Mouse (Mus musculus): ENCODE measurements at regions not wholly inside any gene's neighbourhood (a gene's known extent, or its start where the extent isn't known, plus 50 kb on each side); places are given as distances from the start of the nearest gene placed in this dataset.

GRCm38 (mm10) chr16:31508981-31509380 is 86.9 kb downstream of the Bdh1 start:
- Histone ChIP-seq H3K36me3 (no peaks in the 10 kb centered on the region), H3K4me3 (peak overlapping the region; percentile 32), H3K9ac (peak overlapping the region; percentile 72), H3K4me1 (peaks cover 37% of the 10 kb centered on the region), H3K27me3 (replicated peaks) (no peaks in the 10 kb centered on the region), H3K9me3 (no peaks in the 10 kb centered on the region), H3K4me2 (peak overlapping the region; percentile 66), H3K27ac (replicated peaks) (peak overlapping the region; percentile 85)
- WGBS = under 1% methylated on average over 18 of the region's 18 CpGs
- peak; percentile 66 for ATAC-seq (ENCODE audit: extremely low read depth, insufficient number of reproducible peaks, low FRiP score, low TSS enrichment)

- H3K4me3 ChIP-seq = no peak overlapping the region
- H3K4me2 ChIP-seq = no peak overlapping the region
- WGBS = 77% methylated on average over 8 of the region's 8 CpGs
- no peak overlapping the region for H3K27ac ChIP-seq (replicated peaks)
- H3K36me3 ChIP-seq = no peaks in the 10 kb centered on the region
- no peak for ATAC-seq (ENCODE audit: extremely low read depth, insufficient number of reproducible peaks, low FRiP score, low TSS enrichment)
- no peaks in the 10 kb centered on the region for H3K9me3 ChIP-seq
- no peaks in the 10 kb centered on the region for H3K27me3 ChIP-seq (replicated peaks)
- H3K9ac ChIP-seq = no peak overlapping the region
- H3K4me1 ChIP-seq = peaks cover 34% of the 10 kb centered on the region
Observed at GRCm38 (mm10) chr16:31510097-31510496, 88.0 kb downstream of the Bdh1 start.

GRCm38 (mm10) chr16:31518816-31519215 is 96.7 kb downstream of the Bdh1 start:
- WGBS = 87% methylated on average over 3 of the region's 3 CpGs
- ATAC-seq (ENCODE audit: extremely low read depth, insufficient number of reproducible peaks, low FRiP score, low TSS enrichment) = no peak
- H3K27ac ChIP-seq (replicated peaks) = no peak overlapping the region
- H3K27me3 ChIP-seq (replicated peaks) = 0 out of 2 replicates have a peak, but pooled peaks cover 7% of the 10 kb centered on the region
- H3K9ac ChIP-seq = no peak overlapping the region
- peaks cover 7% of the 10 kb centered on the region for H3K9me3 ChIP-seq
- H3K4me2 ChIP-seq = no peak overlapping the region
- no peaks in the 10 kb centered on the region for H3K36me3 ChIP-seq
- H3K4me3 ChIP-seq = no peak overlapping the region
- no peaks in the 10 kb centered on the region for H3K4me1 ChIP-seq

- Histone ChIP-seq H3K9ac (no peak overlapping the region), H3K36me3 (no peaks in the 10 kb centered on the region), H3K27ac (replicated peaks) (no peak overlapping the region), H3K4me3 (no peak overlapping the region), H3K4me2 (no peak overlapping the region), H3K4me1 (no peaks in the 10 kb centered on the region), H3K27me3 (replicated peaks) (0 out of 2 replicates have a peak, but pooled peaks cover 7% of the 10 kb centered on the region), H3K9me3 (peaks cover 7% of the 10 kb centered on the region)
- WGBS = 77% methylated on average over 9 of the region's 9 CpGs
- no peak for ATAC-seq (ENCODE audit: extremely low read depth, insufficient number of reproducible peaks, low FRiP score, low TSS enrichment)
Observed at GRCm38 (mm10) chr16:31520081-31520480, 98.0 kb downstream of the Bdh1 start.

GRCm38 (mm10) chr16:31521786-31522185 is 99.7 kb downstream of the Bdh1 start:
- no peak for ATAC-seq (ENCODE audit: extremely low read depth, insufficient number of reproducible peaks, low FRiP score, low TSS enrichment)
- Histone ChIP-seq H3K9ac (no peak overlapping the region), H3K4me3 (no peak overlapping the region), H3K36me3 (no peaks in the 10 kb centered on the region), H3K9me3 (peaks cover 7% of the 10 kb centered on the region), H3K27me3 (replicated peaks) (0 out of 2 replicates have a peak, but pooled peaks cover 7% of the 10 kb centered on the region), H3K4me1 (0 out of 2 replicates have a peak, but pooled peaks cover under 1% of the 10 kb centered on the region), H3K27ac (replicated peaks) (no peak overlapping the region), H3K4me2 (no peak overlapping the region)
- 77% methylated on average over 6 of the region's 6 CpGs for WGBS

GRCm38 (mm10) chr16:31526711-31527344 is 104.7 kb downstream of the Bdh1 start:
- no peak overlapping the region for H3K4me2 ChIP-seq
- H3K9ac ChIP-seq = no peak overlapping the region
- no peak overlapping the region for H3K4me3 ChIP-seq
- no peaks in the 10 kb centered on the region for H3K36me3 ChIP-seq
- no peak for ATAC-seq (ENCODE audit: extremely low read depth, insufficient number of reproducible peaks, low FRiP score, low TSS enrichment)
- 63% methylated on average over 10 of the region's 10 CpGs for WGBS
- H3K27me3 ChIP-seq (replicated peaks) = no peaks in the 10 kb centered on the region
- H3K4me1 ChIP-seq = 0 out of 2 replicates have a peak, but pooled peaks cover 4% of the 10 kb centered on the region
- H3K9me3 ChIP-seq = no peaks in the 10 kb centered on the region
- H3K27ac ChIP-seq (replicated peaks) = no peak overlapping the region

GRCm38 (mm10) chr16:31528596-31529283 is 106.7 kb downstream of the Bdh1 start:
- H3K4me3 ChIP-seq = no peak overlapping the region
- H3K27me3 ChIP-seq (replicated peaks) = no peaks in the 10 kb centered on the region
- H3K9ac ChIP-seq = no peak overlapping the region
- H3K9me3 ChIP-seq = no peaks in the 10 kb centered on the region
- peaks cover 16% of the 10 kb centered on the region for H3K4me1 ChIP-seq
- whole genome bisulfite sequencing = 59% methylated on average over 11 of the region's 11 CpGs
- no peak for ATAC-seq (ENCODE audit: extremely low read depth, insufficient number of reproducible peaks, low FRiP score, low TSS enrichment)
- H3K4me2 ChIP-seq = no peak overlapping the region
- H3K27ac ChIP-seq (replicated peaks) = no peak overlapping the region
- no peaks in the 10 kb centered on the region for H3K36me3 ChIP-seq

- Histone ChIP-seq H3K4me3 (no peak overlapping the region), H3K9ac (no peak overlapping the region), H3K27me3 (replicated peaks) (no peaks in the 10 kb centered on the region), H3K27ac (replicated peaks) (no peak overlapping the region), H3K4me2 (no peak overlapping the region), H3K4me1 (peaks cover 19% of the 10 kb centered on the region), H3K9me3 (no peaks in the 10 kb centered on the region), H3K36me3 (no peaks in the 10 kb centered on the region)
- 82% methylated on average over 13 of the region's 13 CpGs for WGBS
- ATAC-seq (ENCODE audit: extremely low read depth, insufficient number of reproducible peaks, low FRiP score, low TSS enrichment) = no peak
Observed at GRCm38 (mm10) chr16:31529284-31529958, 107.3 kb downstream of the Bdh1 start.

GRCm38 (mm10) chr16:31530090-31530489 is 108.0 kb downstream of the Bdh1 start:
- no peak overlapping the region for H3K27ac ChIP-seq (replicated peaks)
- peaks cover 19% of the 10 kb centered on the region for H3K4me1 ChIP-seq
- WGBS = 72% methylated on average over 8 of the region's 8 CpGs
- H3K4me2 ChIP-seq = no peak overlapping the region
- H3K27me3 ChIP-seq (replicated peaks) = no peaks in the 10 kb centered on the region
- H3K9ac ChIP-seq = no peak overlapping the region
- ATAC-seq (ENCODE audit: extremely low read depth, insufficient number of reproducible peaks, low FRiP score, low TSS enrichment) = no peak
- no peak overlapping the region for H3K4me3 ChIP-seq
- no peaks in the 10 kb centered on the region for H3K9me3 ChIP-seq
- no peaks in the 10 kb centered on the region for H3K36me3 ChIP-seq

- no peak overlapping the region for H3K9ac ChIP-seq
- no peak for ATAC-seq (ENCODE audit: extremely low read depth, insufficient number of reproducible peaks, low FRiP score, low TSS enrichment)
- WGBS = 29% methylated on average over 6 of the region's 6 CpGs
Observed at GRCm38 (mm10) chr16:31533196-31533777, 111.2 kb downstream of the Bdh1 start.

GRCm38 (mm10) chr16:31534923-31535523 is 112.9 kb downstream of the Bdh1 start:
- Histone ChIP-seq H3K36me3 (no peaks in the 10 kb centered on the region), H3K9ac (no peak overlapping the region), H3K9me3 (no peaks in the 10 kb centered on the region), H3K4me1 (peaks cover 15% of the 10 kb centered on the region), H3K27me3 (replicated peaks) (no peaks in the 10 kb centered on the region), H3K27ac (replicated peaks) (no peak overlapping the region), H3K4me3 (no peak overlapping the region), H3K4me2 (no peak overlapping the region)
- no peak for ATAC-seq (ENCODE audit: extremely low read depth, insufficient number of reproducible peaks, low FRiP score, low TSS enrichment)
- 32% methylated on average over 4 of the region's 4 CpGs for WGBS

More at GRCm38 (mm10) chr16:31533196-31533777, 111.2 kb downstream of the Bdh1 start:
- no peaks in the 10 kb centered on the region for H3K9me3 ChIP-seq
- H3K27ac ChIP-seq (replicated peaks) = no peak overlapping the region
- H3K4me2 ChIP-seq = no peak overlapping the region
- H3K4me3 ChIP-seq = no peak overlapping the region
- H3K4me1 ChIP-seq = peaks cover 15% of the 10 kb centered on the region
- no peaks in the 10 kb centered on the region for H3K27me3 ChIP-seq (replicated peaks)
- no peaks in the 10 kb centered on the region for H3K36me3 ChIP-seq
